In genomic region chr4:145026449-145026851, GRCm38 (mm10) we compare ENCODE assay signal across 9 mouse cellular contexts.
DNase-seq lines count a peak whose midpoint lies in the region; ATAC-seq and TF ChIP-seq lines count a peak whose summit lies in the region.
"Had no signal": no experiment of that assay in that cellular context is flagged by ENCODE, and none has a peak within 500 bp of the region (broad histone marks: within the 10 kb centered on the region; RNA-seq: fewer than 3 reads in every experiment).

No protein-coding gene starts in this region.

- peak; percentile 28 for DNase-seq in embryo, embryonic 10 days (ENCODE audit: low spot score)
- no peak for DNase-seq in embryo, embryonic 9.5 days (ENCODE audit: extremely low spot score)
- DNase-seq in adipocyte (ENCODE audit: low spot score), result peak; percentile 70
- no peak for DNase-seq in B cell, adult 2 months
- no peak for DNase-seq in cerebellum, adult 11-12 months
- DNase-seq in layer of hippocampus, postnatal 25 days (ENCODE audit: extremely low spot score in 1 of 2, low spot score in 1 of 2), result no peak

- 9% methylated on average over 7 of the region's 7 CpGs for WGBS in intestine, postnatal 0 days
- 18% methylated on average over 7 of the region's 7 CpGs for WGBS in lung, embryonic 15.5 days

- peak; percentile 26; the same call in 1 of the 2 replicates for TF ChIP-seq CTCF in intestine, postnatal 0 days (IDR thresholded peaks at IDR 0.05; ENCODE audit: low read depth)

- no peaks in the 10 kb centered on the region for H3K9me3 ChIP-seq in intestine, postnatal 0 days (ENCODE audit: control insufficient read depth)
- H3K9me3 ChIP-seq in lung, embryonic 15.5 days, result no peaks in the 10 kb centered on the region
- H3K9me3 ChIP-seq: embryonic facial prominence, embryonic 15.5 days had no signal

- H3K4me1 ChIP-seq in intestine, postnatal 0 days (replicated peaks; ENCODE audit: control insufficient read depth, insufficient read depth, low read length), result peaks cover 20% of the 10 kb centered on the region
- peaks cover 43% of the 10 kb centered on the region for H3K4me1 ChIP-seq in lung, embryonic 15.5 days

- peaks cover 12% of the 10 kb centered on the region; the same call in 1 of the 2 replicates for H3K36me3 ChIP-seq in intestine, postnatal 0 days (ENCODE audit: control insufficient read depth, insufficient read depth)
- H3K36me3 ChIP-seq in lung, embryonic 15.5 days, result no peaks in the 10 kb centered on the region
- H3K36me3 ChIP-seq: embryonic facial prominence, embryonic 15.5 days had no signal

- ATAC-seq in intestine, postnatal 0 days, result peak; percentile 34
- peak; percentile 75; the same call in 1 of the 2 replicates for ATAC-seq in lung, embryonic 15.5 days (ENCODE audit: borderline replicate concordance, extremely low read depth, low FRiP score, low TSS enrichment)

- no peaks in the 10 kb centered on the region for H3K27me3 ChIP-seq in intestine, postnatal 0 days (replicated peaks; ENCODE audit: control insufficient read depth, insufficient read depth, low read length)
- H3K27me3 ChIP-seq in lung, embryonic 15.5 days, result no peaks in the 10 kb centered on the region
- H3K27me3 ChIP-seq: embryonic facial prominence, embryonic 15.5 days had no signal

- H3K27ac ChIP-seq in intestine, postnatal 0 days (ENCODE audit: low read depth, low read length), result peak overlapping the region; percentile 57
- H3K27ac ChIP-seq in lung, embryonic 15.5 days, result peak overlapping the region; percentile 84
- H3K27ac ChIP-seq: embryonic facial prominence, embryonic 15.5 days had no signal

- H3K4me2 ChIP-seq in intestine, postnatal 0 days (replicated peaks; ENCODE audit: low read depth), result no peak overlapping the region
- H3K4me2 ChIP-seq in lung, embryonic 15.5 days, result no peak overlapping the region
- H3K4me2 ChIP-seq: embryonic facial prominence, embryonic 15.5 days had no signal

- H3K9ac ChIP-seq in intestine, postnatal 0 days (ENCODE audit: low read depth, low read length), result no peak overlapping the region
- H3K9ac ChIP-seq in lung, embryonic 15.5 days, result no peak overlapping the region
- H3K9ac ChIP-seq: embryonic facial prominence, embryonic 15.5 days had no signal

- H3K4me3 ChIP-seq in intestine, postnatal 0 days (ENCODE audit: low read depth, low read length), result no peak overlapping the region
- H3K4me3 ChIP-seq in lung, embryonic 15.5 days, result no peak overlapping the region
- H3K4me3 ChIP-seq: embryonic facial prominence, embryonic 15.5 days had no signal

Comparison
In these comparisons a context has a peak if more than half of its experiments do, and no peak if none do; other contexts are left out.
1. DNase-seq: peak in embryo, embryonic 10 days (single experiment) and adipocyte (single experiment); none in embryo, embryonic 9.5 days (single experiment), B cell, adult 2 months (0 of 2), cerebellum, adult 11-12 months (single experiment) and layer of hippocampus, postnatal 25 days (0 of 2).